Mouse (Mus musculus) kidney, postnatal 0 days (tissue): ENCODE measurements around the gene Tmsb15a. TPM values are rescaled to one million over a fixed set of nuclear protein-coding genes. Genes with fewer than 3 reads are reported as not detected.

Experiments
- ATAC-seq: fragments of 200-750 bp; cut with Nextera tagmentation; replicated peaks from 2 replicates; pipeline ENCODE4 v1.8.0; 2017; ENCODE audit warnings: low read depth, moderate number of reproducible peaks, moderate TSS enrichment, moderate library complexity; ENCODE audit not compliant: low FRiP score
- DNase-seq: peaks from one replicate; pipeline ENCODE4 v3.0.0-alpha.2; 2016; ENCODE audit warnings: low spot score
- H3K27ac ChIP-seq: fragments of 300-500 bp; sonication (generic); 2 replicates; pipeline ENCODE4 v1.5.1; 2014; ENCODE audit warnings: mild to moderate bottlenecking
- H3K27me3 ChIP-seq: fragments of 300-500 bp; sonication (generic); 2 replicates; pipeline ENCODE4 v1.6.1; 2014; ENCODE audit warnings: low read length, mixed read lengths; ENCODE audit not compliant: insufficient read depth
- H3K36me3 ChIP-seq: fragments of 300-500 bp; sonication (generic); 2 replicates; pipeline ENCODE4 v1.6.1; 2014; ENCODE audit warnings: low read length, mixed read lengths; ENCODE audit not compliant: insufficient read depth
- H3K4me1 ChIP-seq: fragments of 300-500 bp; sonication (generic); replicated peaks from 2 replicates; pipeline ENCODE4 v1.6.1; 2014; ENCODE audit warnings: antibody characterized with exemption, low read length, mixed read lengths; ENCODE audit not compliant: insufficient read depth
- H3K4me2 ChIP-seq: fragments of 300-500 bp; sonication (generic); 2 replicates; pipeline ENCODE4 v1.6.1; 2014; ENCODE audit warnings: mild to moderate bottlenecking, low read length, moderate library complexity, mixed read lengths
- H3K4me3 ChIP-seq: fragments of 300-500 bp; sonication (generic); replicated peaks from 2 replicates; pipeline ENCODE4 v1.5.1; 2014; ENCODE audit warnings: low read depth, low read length
- H3K9ac ChIP-seq: fragments of 300-500 bp; sonication (generic); 2 replicates; pipeline ENCODE4 v1.6.1; 2014; ENCODE audit warnings: low read depth, low read length
- H3K9me3 ChIP-seq: fragments of 300-500 bp; sonication (generic); replicated peaks from 2 replicates; pipeline ENCODE4 v1.6.1; 2016; ENCODE audit warnings: low read length, inconsistent platforms, mixed read lengths
- CTCF ChIP-seq: IDR thresholded peaks from 2 replicates; pipeline ENCODE4 v1.5.1; 2016; ENCODE audit warnings: antibody characterized with exemption, low read depth, mild to moderate bottlenecking, moderate library complexity
- WGBS: fragments of 180-500 bp; shearing (Covaris S2); extraction: QIAGEN DNeasy Blood & Tissue Kit; methylation state at CpG from one replicate; pipeline ENCODE4 v1.1.7; 2014; 5-methylcytosine and 5-hydroxymethylcytosine counted together
- polyA plus RNA-seq: library from polyadenylated mRNA; unstranded; fragments of >200 nt; fragmentation: Nextera tagmentation; extraction: Ambion mirVana; gene quantifications from 2 replicates; pipeline ENCODE4 v1.2.1, GENCODE M21; 2015

Tmsb15a gene
- polyA plus RNA-seq, 1 experiment from 2014 or later, result not detected

DNA sequence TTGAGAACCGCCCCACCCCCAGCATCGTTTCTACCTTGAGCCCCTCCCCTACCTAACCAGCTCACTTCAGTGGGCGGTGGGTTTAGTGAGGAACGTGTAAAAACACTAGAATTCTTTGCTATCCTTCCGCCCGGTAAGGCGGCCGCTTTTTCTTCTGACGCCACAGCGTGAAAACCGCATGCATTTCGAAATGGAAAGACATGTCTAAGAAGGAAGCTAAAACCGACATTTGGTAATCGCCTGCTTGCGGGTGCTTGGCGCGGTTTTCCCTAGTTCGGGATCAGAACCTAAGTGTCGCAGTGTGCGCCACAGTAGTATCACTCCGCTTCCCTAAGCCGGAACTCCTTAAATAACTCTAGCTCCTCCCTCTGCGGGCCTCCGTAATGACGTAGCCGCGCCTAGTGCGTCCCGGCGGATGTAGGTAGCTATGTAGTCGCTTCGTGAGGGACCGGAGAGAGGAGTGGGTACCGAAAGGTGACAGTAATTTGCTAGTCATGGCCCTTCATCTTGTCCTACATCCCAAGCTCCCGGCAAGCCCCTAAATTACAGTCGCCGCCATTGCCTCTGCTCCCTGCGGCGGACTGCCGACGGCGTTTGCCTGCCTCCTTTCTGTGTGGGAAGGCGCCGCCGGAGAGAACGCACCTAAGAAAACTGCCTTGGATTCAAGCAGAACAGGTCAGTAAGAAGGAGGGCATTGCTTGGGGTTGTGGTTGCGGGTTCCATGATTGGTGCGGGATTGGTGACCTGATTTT is 17.4 kb upstream of the Tmsb15a start, which contains the start of the genes Armcx5 and Gprasp1:
Armcx5 (plus strand) TSS at position 430 of the 752 bp plus-strand sequence.
Gprasp1 (plus strand) TSS at position 430 of the 752 bp plus-strand sequence.
- H3K27me3 ChIP-seq, result no peaks in the 10 kb centered on the region
- no peak for TF ChIP-seq CTCF
- H3K4me3 ChIP-seq, result peak within 1 kb of the TSS; percentile 63
- H3K9me3 ChIP-seq, result no peaks in the 10 kb centered on the region
- peak within 1 kb of the TSS; percentile 83 for H3K27ac ChIP-seq
- no peaks in the 10 kb centered on the region for H3K36me3 ChIP-seq
- 29% methylated on average over 48 of the region's 48 CpGs for WGBS
- ATAC-seq, result peak; percentile 99
- H3K9ac ChIP-seq, result peak within 1 kb of the TSS; percentile 63
- H3K4me1 ChIP-seq, result no peaks in the 10 kb centered on the region
- H3K4me2 ChIP-seq, result peak within 1 kb of the TSS; percentile 56
- peak; percentile 91 for DNase-seq

DNA sequence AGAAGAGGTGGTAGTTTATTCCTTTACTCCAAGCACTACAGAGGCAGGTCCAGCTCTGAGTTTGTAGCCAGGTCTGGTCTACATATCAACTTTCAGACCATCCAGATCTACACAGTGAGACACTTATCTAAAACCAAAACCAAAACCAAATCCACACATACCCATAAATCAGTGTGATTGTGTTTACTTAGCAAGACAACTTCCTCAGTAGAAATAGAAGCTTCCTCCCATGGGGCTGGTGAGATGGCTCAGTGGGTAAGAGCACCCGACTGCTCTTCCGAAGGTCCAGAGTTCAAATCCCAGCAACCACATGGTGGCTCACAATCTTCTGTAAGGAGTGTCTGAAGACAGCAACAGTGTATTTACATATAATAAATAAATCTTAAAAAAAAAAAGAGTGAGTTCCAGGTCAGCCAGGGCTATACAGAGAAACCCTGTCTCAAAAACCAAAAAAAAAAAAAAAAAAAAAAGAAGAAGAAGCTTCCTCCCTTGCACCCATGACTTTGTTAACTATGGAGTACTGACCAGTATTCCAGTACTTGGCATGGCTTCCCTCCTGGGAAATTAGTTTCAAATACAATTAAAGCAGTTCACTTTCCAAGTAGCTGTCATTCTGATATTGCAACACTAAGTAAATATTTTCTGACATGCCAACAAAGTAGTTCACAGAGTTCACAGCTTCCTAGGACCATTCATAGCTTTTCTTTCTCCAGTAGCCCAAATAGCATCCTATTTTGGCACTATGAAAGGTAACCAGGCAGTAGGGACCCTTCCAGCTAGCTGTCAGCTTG is 13.9 kb upstream of the Tmsb15a start:
- ATAC-seq (no peak), DNase-seq (no peak)
- no peak overlapping the region for H3K9ac ChIP-seq
- H3K27ac ChIP-seq, result no peak overlapping the region
- no peaks in the 10 kb centered on the region for H3K36me3 ChIP-seq
- no peak for TF ChIP-seq CTCF
- no peaks in the 10 kb centered on the region for H3K9me3 ChIP-seq
- no peaks in the 10 kb centered on the region for H3K4me1 ChIP-seq
- 80% methylated on average over 2 of the region's 2 CpGs for WGBS
- H3K4me3 ChIP-seq, result no peak overlapping the region
- no peaks in the 10 kb centered on the region for H3K27me3 ChIP-seq
- no peak overlapping the region for H3K4me2 ChIP-seq

DNA sequence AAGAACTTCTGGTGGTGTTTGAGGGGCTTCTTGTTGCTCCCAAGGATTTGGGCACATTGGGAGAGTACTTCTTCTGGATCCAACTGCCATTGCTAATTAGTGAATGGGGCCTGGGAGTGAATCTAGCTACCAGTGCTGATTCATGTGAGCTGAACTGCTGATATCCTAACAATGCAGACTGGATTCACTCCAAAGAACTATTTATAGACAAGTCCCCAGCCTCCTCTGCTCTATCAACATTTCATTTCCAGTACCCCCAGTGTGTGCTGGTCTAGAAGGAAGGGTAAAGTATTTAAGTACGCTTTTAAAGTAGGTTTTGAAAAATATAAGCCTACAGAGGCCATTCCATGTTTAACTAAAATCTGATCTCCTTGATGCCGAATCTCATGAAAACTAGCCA is 12.2 kb downstream of the Tmsb15a start:
- no peak for ATAC-seq
- TF ChIP-seq CTCF, result no peak
- 64% methylated on average over 2 of the region's 2 CpGs for WGBS

DNA sequence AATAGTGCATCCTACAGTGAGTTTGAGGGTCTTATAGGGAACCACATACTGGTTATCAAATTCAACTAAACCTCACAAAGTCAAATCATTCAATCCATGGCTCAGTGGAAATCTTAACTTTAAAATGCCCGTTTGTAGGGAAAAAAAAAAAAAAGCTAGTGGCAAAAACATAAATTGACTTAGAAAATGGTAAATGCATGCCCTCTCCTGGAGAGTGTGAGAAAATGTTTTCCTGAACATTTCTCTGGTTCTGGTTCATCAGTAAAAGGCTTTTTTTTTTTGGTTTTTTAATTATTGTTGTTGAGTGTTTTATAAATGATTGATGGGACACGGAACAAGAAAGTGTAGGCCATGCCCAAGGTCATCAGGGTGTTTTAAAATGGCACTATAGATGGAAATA is 20.7 kb downstream of the Tmsb15a start:
- no peaks in the 10 kb centered on the region for H3K36me3 ChIP-seq
- no peaks in the 10 kb centered on the region for H3K9me3 ChIP-seq
- no peak overlapping the region for H3K27ac ChIP-seq
- H3K4me3 ChIP-seq, result no peak overlapping the region
- no peak overlapping the region for H3K9ac ChIP-seq
- WGBS, result 32% methylated on average over 2 of the region's 2 CpGs
- DNase-seq, result no peak
- H3K4me2 ChIP-seq, result no peak overlapping the region
- ATAC-seq, result no peak
- peak; percentile 36 for TF ChIP-seq CTCF
- no peaks in the 10 kb centered on the region for H3K4me1 ChIP-seq
- H3K27me3 ChIP-seq, result no peaks in the 10 kb centered on the region

More for the DNA sequence above, 12.2 kb downstream of the Tmsb15a start:
- Histone ChIP-seq H3K27ac (no peak overlapping the region), H3K36me3 (no peaks in the 10 kb centered on the region), H3K4me3 (no peak overlapping the region), H3K4me1 (no peaks in the 10 kb centered on the region), H3K4me2 (no peak overlapping the region), H3K9ac (no peak overlapping the region), H3K9me3 (no peaks in the 10 kb centered on the region), H3K27me3 (no peaks in the 10 kb centered on the region)
- no peak for DNase-seq

DNA sequence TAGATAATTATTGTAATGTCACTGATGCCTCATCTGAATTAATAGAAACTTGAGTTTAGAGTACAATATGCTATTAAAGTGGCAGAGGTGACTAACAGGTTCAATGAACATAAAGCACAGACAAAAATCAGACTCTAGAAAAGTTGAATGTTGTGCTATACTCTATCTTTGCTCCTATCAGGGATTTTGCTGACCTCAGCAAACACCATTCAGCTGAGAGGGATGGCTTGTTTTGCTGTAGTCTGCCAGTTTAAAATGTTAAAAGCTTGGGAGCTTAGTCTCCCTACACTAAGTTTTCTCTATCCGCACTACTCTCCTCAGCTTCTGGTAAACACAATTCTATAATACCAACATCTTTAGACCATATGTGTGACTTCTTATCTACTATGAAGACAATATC is 21.9 kb downstream of the Tmsb15a start:
- H3K4me2 ChIP-seq, result no peak overlapping the region
- no peaks in the 10 kb centered on the region for H3K27me3 ChIP-seq
- H3K4me3 ChIP-seq, result no peak overlapping the region
- WGBS, result 97% methylated on average over 1 of the region's 1 CpGs
- ATAC-seq (no peak), DNase-seq (no peak)
- no peaks in the 10 kb centered on the region for H3K36me3 ChIP-seq
- no peaks in the 10 kb centered on the region for H3K9me3 ChIP-seq
- TF ChIP-seq CTCF, result no peak
- no peak overlapping the region for H3K9ac ChIP-seq
- no peak overlapping the region for H3K27ac ChIP-seq
- H3K4me1 ChIP-seq, result no peaks in the 10 kb centered on the region

DNA sequence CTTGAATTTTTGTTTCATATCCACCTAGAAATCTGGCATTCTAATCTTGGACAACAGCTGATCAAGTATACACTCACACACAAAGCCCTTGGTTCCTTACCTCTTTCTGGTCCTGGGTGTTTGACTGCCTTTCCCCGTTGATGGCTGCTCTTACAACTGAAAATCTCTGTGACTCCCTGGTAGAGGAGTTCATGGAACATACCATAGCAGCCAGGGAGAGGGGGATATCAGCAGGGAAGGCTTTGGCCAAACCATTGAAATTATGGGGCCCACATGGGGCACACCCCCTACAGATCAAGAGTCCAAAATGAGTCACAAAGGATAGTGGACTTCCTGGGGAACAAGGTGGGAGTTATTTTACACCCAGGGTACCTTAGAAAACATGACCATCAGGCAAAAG is 31.4 kb downstream of the Tmsb15a start, which contains the start of gene Tcp11x2:
Tcp11x2 (minus strand) TSS at position 158 of the 400 bp plus-strand sequence.
- no peaks in the 10 kb centered on the region for H3K36me3 ChIP-seq
- TF ChIP-seq CTCF, result no peak
- H3K9me3 ChIP-seq, result no peaks in the 10 kb centered on the region
- H3K4me3 ChIP-seq, result no peak within 1 kb of the TSS
- 64% methylated on average over 1 of the region's 1 CpGs for WGBS
- no peak for DNase-seq
- H3K4me2 ChIP-seq, result no peak within 1 kb of the TSS
- ATAC-seq, result no peak
- no peaks in the 10 kb centered on the region for H3K27me3 ChIP-seq
- H3K9ac ChIP-seq, result no peak within 1 kb of the TSS
- no peaks in the 10 kb centered on the region for H3K4me1 ChIP-seq
- H3K27ac ChIP-seq, result no peak within 1 kb of the TSS
